Mouse (Mus musculus): ENCODE measurements around the gene Csnk2a1. TPM values are rescaled to one million over a fixed set of nuclear protein-coding genes. Genes with fewer than 3 reads are reported as not detected.

The Csnk2a1 gene
- polyA plus RNA-seq, 1 experiment from 2014 or later = 87.0 TPM

DNA sequence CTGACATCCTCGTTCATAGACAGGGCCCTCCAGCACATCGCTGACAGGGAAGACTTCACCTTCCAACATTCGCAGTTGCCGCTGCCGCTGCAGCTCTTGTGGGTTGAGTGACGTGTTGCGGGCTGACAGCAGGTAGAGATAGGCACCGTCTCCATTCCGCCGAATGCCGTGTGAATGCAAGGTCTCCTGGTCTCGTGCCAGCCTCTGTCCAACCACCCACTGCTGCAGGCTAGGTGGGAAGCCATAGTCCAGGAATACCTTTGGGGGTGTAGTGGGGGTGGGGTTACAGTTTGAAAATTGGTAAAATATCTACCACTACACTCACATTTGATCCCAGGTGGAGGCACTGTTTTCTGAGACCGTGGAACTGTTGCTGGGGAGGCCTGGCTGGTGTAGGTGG, 99.5 kb downstream of the Csnk2a1 start:
- H3K9me3 ChIP-seq (replicated peaks) = no peaks in the 10 kb centered on the region
- H3K4me3 ChIP-seq (replicated peaks) = no peak overlapping the region
- H3K36me3 ChIP-seq = peaks cover 70% of the 10 kb centered on the region
- no peak overlapping the region for H3K4me2 ChIP-seq (replicated peaks)
- no peak overlapping the region for H3K27ac ChIP-seq (replicated peaks)
- no peaks in the 10 kb centered on the region for H3K27me3 ChIP-seq
- H3K4me1 ChIP-seq = peaks cover 13% of the 10 kb centered on the region
- H3K9ac ChIP-seq = no peak overlapping the region
- 87% methylated on average over 13 of the region's 13 CpGs for WGBS
- ATAC-seq (ENCODE audit: insufficient number of reproducible peaks, low FRiP score, low TSS enrichment, low read depth) = no peak

DNA sequence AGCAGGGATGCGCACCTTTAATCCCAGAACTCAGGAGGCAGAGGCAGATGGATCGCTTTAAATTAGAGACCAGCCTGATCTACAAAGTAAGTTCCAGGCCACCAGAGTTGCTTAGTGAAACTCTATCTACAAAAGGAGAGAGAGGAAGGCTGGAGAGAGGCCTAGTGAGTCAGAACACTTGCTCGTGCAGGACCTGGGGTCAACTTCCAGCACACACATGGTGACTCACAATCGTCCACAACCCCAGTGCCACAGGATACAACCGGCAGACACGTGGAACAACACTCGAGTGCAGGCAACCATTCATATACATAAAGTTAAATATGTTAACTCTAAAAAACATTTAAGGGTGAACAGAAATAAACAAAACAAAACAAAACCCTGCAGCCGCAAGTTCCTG, 100.0 kb downstream of the Csnk2a1 start:
- H3K27ac ChIP-seq (replicated peaks) = no peak overlapping the region
- H3K36me3 ChIP-seq = peaks cover 65% of the 10 kb centered on the region
- ATAC-seq (ENCODE audit: insufficient number of reproducible peaks, low FRiP score, low TSS enrichment, low read depth) = no peak
- no peak overlapping the region for H3K4me3 ChIP-seq (replicated peaks)
- H3K4me2 ChIP-seq (replicated peaks) = no peak overlapping the region
- no peak overlapping the region for H3K9ac ChIP-seq
- 80% methylated on average over 8 of the region's 8 CpGs for WGBS
- no peaks in the 10 kb centered on the region for H3K9me3 ChIP-seq (replicated peaks)
- no peaks in the 10 kb centered on the region for H3K27me3 ChIP-seq
- H3K4me1 ChIP-seq = peaks cover 17% of the 10 kb centered on the region

DNA sequence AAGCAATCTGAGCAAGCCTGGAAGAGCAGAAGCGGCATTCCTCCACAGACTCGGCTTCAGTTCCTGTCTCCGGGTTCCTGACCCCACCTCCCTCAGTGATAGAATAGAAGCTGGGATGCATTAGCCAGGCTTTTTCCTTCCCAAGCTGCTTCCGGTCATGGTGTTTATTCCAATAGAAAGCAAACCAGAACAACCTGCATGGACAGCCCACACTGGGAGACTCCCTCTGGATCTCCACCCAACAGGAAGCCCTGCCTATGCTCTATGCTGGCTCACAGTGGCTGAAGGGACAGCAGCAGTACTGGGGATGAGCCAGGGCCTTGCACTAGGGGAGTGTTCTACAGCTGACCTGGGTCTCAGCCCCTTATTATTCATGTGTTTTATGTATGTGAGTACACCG, 101.3 kb downstream of the Csnk2a1 start:
- WGBS = 47% methylated on average over 5 of the region's 5 CpGs
- Histone ChIP-seq H3K9me3 (replicated peaks) (no peaks in the 10 kb centered on the region), H3K4me2 (replicated peaks) (no peak overlapping the region), H3K4me1 (peaks cover 17% of the 10 kb centered on the region), H3K36me3 (peaks cover 52% of the 10 kb centered on the region), H3K27ac (replicated peaks) (no peak overlapping the region), H3K4me3 (replicated peaks) (no peak overlapping the region), H3K9ac (no peak overlapping the region), H3K27me3 (no peaks in the 10 kb centered on the region)
- ATAC-seq (ENCODE audit: insufficient number of reproducible peaks, low FRiP score, low TSS enrichment, low read depth) = no peak

DNA sequence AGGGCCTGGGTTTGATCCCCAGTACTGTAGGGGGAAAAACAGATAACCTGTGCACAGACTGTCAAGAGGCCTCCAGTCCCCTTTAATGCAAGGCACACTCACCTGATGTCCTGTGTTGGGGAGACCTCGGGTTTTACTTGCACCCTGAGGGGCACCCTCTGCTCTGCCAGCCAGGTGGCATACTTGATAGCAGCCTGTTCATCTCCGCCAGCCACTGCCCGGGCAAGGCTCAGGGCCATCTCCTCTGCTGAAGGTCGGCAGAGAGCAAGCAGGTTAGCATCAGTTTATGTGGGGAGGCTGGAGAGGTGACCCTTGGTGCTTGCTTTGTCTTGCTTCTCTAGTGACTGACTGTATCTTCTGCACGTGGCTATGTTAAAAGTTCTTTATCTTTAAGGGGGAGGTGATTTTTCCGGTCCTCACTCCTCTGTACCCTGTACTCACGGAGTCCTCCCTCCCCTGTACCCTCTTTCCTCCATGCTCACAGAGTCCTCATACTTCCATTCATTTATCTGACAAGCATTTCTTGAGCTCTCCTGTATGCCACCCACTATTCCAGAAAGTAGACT, 104.3 kb downstream of the Csnk2a1 start:
- H3K4me1 ChIP-seq = peaks cover 17% of the 10 kb centered on the region
- H3K9ac ChIP-seq = no peak overlapping the region; the same call in 1 of the 2 replicates
- no peak for ATAC-seq (ENCODE audit: insufficient number of reproducible peaks, low FRiP score, low TSS enrichment, low read depth)
- peak overlapping the region; percentile 59 for H3K4me2 ChIP-seq (replicated peaks)
- H3K9me3 ChIP-seq (replicated peaks) = no peaks in the 10 kb centered on the region
- 60% methylated on average over 7 of the region's 7 CpGs for WGBS
- 0 out of 2 replicates have a peak, but pooled peaks cover 5% of the 10 kb centered on the region for H3K27me3 ChIP-seq
- no peak overlapping the region for H3K27ac ChIP-seq (replicated peaks)
- H3K4me3 ChIP-seq (replicated peaks) = peak overlapping the region; percentile 68
- peaks cover 22% of the 10 kb centered on the region for H3K36me3 ChIP-seq

Other genes with a start within 250 kb of the Csnk2a1 start
- 29.5 and 30.7 TPM in 2 replicates for gene Fam110a, start 246.6 kb upstream of the Csnk2a1 start, polyA plus RNA-seq (2015; fragmentation: Nextera tagmentation; extraction: Ambion mirVana)
- gene Slc52a3, start 230.3 kb upstream of the Csnk2a1 start, polyA plus RNA-seq (2015; fragmentation: Nextera tagmentation; extraction: Ambion mirVana) = 5.9 and 6.3 TPM in 2 replicates
- gene Scrt2, start 145.3 kb upstream of the Csnk2a1 start, polyA plus RNA-seq (2015; fragmentation: Nextera tagmentation; extraction: Ambion mirVana) = 0.09 TPM in 1 of 2 replicates, not detected in the other
- 11.0 and 11.5 TPM in 2 replicates for gene Srxn1, start 121.3 kb upstream of the Csnk2a1 start, polyA plus RNA-seq (2015; fragmentation: Nextera tagmentation; extraction: Ambion mirVana)
- 5.5 and 6.5 TPM in 2 replicates for gene Tcf15, start 83.3 kb upstream of the Csnk2a1 start, polyA plus RNA-seq (2015; fragmentation: Nextera tagmentation; extraction: Ambion mirVana)
- gene Tbc1d20, start 67.0 kb downstream of the Csnk2a1 start, polyA plus RNA-seq (2015; fragmentation: Nextera tagmentation; extraction: Ambion mirVana) = 47.6 and 49.1 TPM in 2 replicates
- gene Rbck1, start 105.8 kb downstream of the Csnk2a1 start, polyA plus RNA-seq (2015; fragmentation: Nextera tagmentation; extraction: Ambion mirVana) = 91.3 and 94.1 TPM in 2 replicates
- gene Trib3, start 117.2 kb downstream of the Csnk2a1 start, polyA plus RNA-seq (2015; fragmentation: Nextera tagmentation; extraction: Ambion mirVana) = 3.9 and 6.5 TPM in 2 replicates
- 1.0 and 1.3 TPM in 2 replicates for gene Nrsn2, start 149.8 kb downstream of the Csnk2a1 start, polyA plus RNA-seq (2015; fragmentation: Nextera tagmentation; extraction: Ambion mirVana)
- 7.7 and 7.9 TPM in 2 replicates for gene Sox12, start 171.2 kb downstream of the Csnk2a1 start, polyA plus RNA-seq (2015; fragmentation: Nextera tagmentation; extraction: Ambion mirVana)
- gene Zcchc3, start 188.2 kb downstream of the Csnk2a1 start, polyA plus RNA-seq (2015; fragmentation: Nextera tagmentation; extraction: Ambion mirVana) = 37.5 and 40.1 TPM in 2 replicates
- 9.4 and 15.2 TPM in 2 replicates for gene 6820408C15Rik, start 188.7 kb downstream of the Csnk2a1 start, polyA plus RNA-seq (2015; fragmentation: Nextera tagmentation; extraction: Ambion mirVana)
- not detected in 2 replicates for gene Defb23, start 237.8 kb downstream of the Csnk2a1 start, polyA plus RNA-seq (2015; fragmentation: Nextera tagmentation; extraction: Ambion mirVana)

All from embryonic facial prominence, embryonic 15.5 days (tissue).